Mouse (Mus musculus) adrenal gland, postnatal 36 days (tissue): Measurements from ENCODE around the gene Inpp5a. TPM values are rescaled to one million over a fixed set of nuclear protein-coding genes. Genes with fewer than 3 reads are reported as not detected.
A peak's percentile ranks its signal among the peaks of the same experiment; 100 is the strongest.

ENCODE experiments used
- DNase-seq, 2 experiments: peaks; one replicate each; pipeline ENCODE4 v3.0.0; 2021; ENCODE audit warnings: mixed read lengths in 1 of 2
- total RNA-seq, 2 experiments: library from RNA; stranded (reverse); gene quantifications; 2 replicates each; pipeline ENCODE4 v1.2.3; 2021

The Inpp5a gene
- total RNA-seq, 2 experiments from 2014 or later, result 84.4 to 85.9 TPM

DNA sequence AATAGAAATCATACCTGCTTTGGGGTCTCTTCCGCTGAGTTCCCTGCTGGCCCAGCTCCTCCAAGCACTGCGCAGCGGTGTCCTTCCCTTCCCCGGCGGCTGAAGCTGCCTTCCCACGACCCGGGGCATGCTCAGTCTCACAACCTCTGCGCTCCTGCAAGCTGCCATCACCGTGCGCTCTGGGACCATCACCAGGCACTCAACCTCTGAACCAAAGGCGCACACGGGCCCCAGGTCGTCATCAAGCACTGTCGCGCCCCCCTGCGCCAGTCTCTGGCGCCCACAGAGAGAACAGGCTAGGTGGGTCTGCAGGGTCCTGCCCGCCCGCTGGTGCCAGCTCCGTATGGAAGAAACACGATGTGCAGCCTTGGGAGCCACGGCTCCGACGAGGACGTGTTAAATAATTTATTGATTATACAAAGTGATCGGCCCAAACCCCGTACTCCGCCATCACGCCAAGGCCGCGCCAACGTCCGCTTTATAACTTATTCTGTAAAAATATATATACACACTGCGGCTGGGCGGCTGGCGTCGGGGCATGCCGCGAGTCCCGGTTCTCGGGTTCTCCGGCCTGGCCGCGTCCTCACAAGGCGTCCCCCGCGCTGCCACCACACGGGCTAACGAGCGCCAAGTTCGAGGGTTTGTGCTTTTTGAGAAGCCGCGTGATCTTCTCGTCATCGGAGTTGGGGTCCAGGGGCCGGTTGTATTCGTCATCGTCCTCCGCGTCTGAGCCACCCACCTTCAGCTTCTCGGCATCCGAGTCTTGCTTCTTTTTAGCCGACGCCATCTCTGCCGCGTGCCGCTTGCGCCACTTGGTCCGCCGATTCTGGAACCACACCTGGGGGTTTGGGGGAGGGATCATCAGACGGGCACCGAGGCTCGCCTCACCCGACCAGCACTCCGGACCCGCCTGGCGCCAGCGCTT is 192.2 kb downstream of the Inpp5a start:
- DNase-seq, result peak in 1 of 2 experiments; percentile 13

GRCm38 (mm10) chr7:139581801-139582571 is 193.1 kb downstream of the Inpp5a start:
- peak; percentile 12 to 20 for DNase-seq

DNA sequence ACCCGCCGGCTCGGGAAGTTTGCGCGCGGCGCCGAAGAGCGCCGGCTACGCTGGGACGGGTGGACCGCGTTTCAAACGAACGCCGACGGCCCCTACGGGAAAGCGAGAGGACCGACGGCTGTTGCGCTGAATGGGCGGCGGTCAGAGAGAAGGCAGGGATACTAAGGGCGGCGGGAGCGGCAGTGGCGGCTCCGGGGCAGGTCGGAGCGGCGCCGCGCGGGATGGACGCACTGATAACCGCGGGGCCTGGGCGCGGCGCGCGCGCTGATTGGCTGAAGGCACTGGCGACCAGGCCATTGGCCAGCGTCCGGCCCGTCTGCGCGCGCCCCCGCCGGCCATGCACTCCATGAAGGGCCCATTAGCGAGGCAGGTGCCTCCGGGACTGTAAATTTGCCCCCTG is 193.7 kb downstream of the Inpp5a start, which contains the start of gene Nkx6-2:
Gene Nkx6-2 (minus strand): TSS at position 203 of the 400 bp plus-strand sequence.
- peak; percentile 72 to 76 for DNase-seq

DNA sequence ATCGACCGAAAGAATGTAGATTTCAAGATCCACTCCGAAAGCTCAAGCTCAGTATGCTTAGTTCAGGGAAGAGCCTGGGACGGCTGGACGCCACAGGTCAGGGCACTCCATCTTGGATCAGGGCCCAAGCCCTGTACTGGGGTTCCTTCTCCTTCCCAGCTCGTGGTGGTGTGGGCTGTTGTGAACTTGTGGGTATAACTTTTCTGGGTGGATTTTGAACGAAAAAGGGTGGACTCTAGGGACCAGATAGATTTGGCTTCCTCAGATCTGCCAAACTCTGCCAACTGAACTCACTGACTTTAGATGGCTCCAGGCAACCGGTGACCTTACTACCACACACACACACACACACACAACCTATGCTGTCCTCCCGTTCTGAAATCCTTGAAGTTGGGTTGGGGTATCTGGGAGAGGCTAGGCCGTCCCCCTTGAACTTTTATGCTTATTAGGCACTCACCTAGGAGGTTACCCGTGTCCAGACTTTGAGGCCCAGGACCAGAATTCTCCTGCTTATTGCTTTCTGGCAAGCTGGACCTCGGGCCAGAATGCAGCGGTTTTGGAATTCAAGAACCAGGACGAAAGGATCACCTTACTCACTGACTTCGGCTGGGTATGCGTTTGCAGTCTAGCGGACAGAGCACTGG is 194.3 kb downstream of the Inpp5a start:
- DNase-seq, result no peak

GRCm38 (mm10) chr7:139584221-139585175 is 195.6 kb downstream of the Inpp5a start:
- DNase-seq, result peak; percentile 7 to 8

DNA sequence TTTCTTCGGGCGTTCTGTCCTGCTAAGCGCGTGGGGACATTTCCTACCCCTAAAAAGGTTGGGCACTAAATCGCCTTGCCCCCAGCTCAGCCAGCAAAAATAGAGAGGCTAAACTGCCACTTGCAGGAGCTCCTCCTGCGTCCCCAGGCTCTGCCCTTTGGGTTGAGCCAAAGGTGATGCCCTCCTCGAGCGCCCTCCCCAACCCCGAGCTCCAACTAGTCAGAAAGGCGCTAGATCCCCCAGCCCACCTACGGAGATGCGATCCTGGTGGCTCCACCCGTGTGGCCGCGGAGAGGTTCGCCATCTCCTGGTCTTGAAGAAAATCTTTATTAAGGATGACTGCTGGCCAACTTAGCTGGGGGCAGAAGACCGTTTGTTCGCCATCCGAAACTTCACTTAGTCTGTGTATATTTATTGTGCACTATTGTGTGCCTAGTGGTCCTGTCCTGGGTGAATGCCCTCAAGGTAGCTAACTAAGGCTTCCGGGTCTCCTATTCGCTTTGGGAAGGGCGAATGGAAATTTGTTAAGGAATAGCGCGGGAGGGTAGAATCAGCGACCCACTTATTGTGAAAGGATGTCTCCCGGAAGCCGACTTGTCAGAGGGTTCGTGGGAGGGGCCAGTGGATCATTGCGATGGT is 196.4 kb downstream of the Inpp5a start:
- DNase-seq, result no peak

DNA sequence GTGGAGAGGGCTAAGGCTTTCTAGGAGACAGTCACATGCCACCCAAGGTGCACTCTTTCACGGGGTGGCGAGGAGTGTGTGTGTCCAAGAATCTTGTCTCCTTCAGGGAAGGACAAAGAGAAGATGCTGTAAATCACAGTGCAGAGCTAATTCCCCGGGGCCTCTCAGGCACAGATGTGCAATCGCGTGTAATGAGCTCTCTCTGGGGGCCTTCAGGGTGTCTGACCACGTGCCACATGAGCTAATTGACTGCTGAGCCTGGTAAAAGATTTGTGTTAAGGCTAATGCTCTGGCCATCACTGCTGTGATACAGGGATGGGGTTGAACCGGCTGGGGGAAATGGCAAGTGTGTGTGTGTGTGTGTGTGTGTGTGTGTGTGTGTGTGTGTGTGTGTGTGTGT is 199.0 kb downstream of the Inpp5a start:
- DNase-seq, result no peak

GRCm38 (mm10) chr7:139590302-139590701 is 201.4 kb downstream of the Inpp5a start:
- peak; percentile 38 to 52 for DNase-seq

GRCm38 (mm10) chr7:139591311-139591710 is 202.4 kb downstream of the Inpp5a start:
- DNase-seq, result no peak

DNA sequence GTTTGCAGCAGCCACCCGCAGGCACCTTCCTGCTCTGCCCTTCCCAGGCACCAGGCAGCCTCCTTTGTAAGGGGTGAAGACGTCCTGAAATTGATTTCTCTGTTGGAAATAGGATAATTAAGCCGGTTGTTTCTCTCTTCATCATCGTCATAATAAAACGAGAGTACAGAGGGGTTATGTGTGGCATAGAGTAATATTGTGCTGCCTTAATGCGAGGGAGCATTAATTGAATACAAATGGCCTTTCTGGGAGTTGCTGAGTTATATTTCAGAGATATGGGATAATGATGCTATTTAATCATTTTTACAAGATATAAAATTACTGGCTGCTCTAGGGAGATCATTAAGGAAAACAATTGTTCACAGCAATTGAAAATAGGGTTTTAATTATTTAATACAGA is 206.4 kb downstream of the Inpp5a start:
- DNase-seq, result no peak

DNA sequence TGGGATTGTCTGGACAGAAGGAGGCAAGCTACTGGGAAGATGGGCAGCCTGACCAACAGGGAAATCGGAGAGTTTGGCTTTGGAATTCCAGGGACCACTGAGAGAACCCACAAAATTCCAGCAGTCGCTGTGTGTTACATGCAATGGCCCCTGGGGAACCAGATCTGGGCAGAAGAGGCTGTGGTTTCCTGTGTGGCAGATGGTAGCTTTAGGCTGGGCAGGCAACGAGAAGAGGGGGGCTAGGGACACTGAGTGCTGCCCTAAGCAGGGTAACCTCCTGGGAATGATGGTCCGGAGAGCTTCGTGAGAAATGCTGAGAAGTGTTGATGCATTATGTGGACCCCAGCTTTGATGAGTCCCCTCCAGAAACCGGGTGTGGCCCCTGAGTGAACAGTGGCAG is 207.0 kb downstream of the Inpp5a start:
- no peak for DNase-seq

DNA sequence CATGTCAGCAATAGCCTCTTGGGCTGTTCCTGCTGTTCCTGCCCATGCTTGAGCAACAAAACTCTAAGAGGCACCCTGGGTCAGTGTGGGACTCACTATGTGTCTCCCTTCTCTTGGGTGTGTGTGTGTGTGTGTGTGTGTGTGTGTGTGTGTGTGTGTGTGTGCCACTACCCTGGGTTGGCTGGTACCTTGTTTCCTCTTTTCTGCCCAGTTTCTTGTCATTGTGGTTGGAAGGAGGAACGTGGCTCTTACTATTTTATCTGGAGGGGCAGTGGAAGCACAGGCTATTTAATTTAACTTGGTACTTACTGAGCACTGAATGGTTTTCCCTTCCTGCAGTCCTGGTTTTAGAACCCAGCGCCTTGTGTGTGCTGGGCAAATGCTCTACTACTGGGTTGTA is 221.4 kb downstream of the Inpp5a start:
- no peak for DNase-seq

DNA sequence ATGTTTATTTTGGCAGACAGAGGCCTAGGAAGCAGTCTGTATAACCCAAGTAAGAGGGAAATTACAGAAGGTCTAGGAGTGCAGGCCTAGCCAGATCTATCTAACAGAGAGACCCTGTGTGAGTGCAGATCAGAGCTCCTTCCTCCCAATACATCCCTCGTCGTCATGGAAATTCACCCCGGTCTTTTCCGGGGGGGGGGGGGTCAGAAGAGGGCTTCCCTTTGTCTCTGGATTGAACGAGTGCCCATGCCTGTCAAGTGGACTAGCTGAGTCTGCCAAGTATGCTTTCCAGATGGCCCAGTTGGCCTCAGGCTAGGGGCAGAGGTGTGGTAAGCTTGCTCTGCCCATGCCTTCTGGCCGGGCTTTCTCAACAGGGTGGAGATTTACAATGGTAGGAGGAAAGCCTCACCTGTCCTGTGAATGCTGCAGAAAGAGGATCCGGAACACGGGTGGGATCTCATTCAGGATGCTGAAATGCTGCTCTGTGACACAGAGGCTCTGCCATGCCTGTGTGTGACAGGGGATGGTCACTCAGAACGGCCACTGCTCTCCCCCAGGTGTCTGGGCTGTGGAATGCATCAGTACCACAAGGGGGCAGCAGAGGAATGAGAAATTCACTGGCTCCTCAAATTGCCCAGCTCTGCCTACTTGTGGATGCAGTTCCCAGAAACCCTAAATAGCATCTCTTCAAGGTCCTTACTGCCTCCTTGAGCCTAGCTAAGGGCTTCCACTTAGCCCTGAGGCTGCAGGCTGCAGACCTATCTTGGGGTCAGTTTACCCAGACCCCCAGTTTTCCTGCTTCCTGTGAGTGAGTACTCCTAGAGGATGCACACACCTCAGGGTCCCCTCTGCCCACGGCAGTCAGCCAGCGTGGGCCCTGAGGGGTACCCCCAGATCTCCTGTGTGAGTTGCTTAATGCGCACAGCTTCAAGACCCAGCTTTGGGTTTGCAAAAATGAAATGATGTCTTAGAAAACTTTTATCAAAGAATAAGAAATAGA is 227.2 kb downstream of the Inpp5a start:
- peak; percentile 66 to 68 for DNase-seq

GRCm38 (mm10) chr7:139622568-139622967 is 233.7 kb downstream of the Inpp5a start:
- DNase-seq, result no peak

GRCm38 (mm10) chr7:139625156-139625555 is 236.2 kb downstream of the Inpp5a start:
- DNase-seq, result no peak
